Mouse (Mus musculus): ENCODE results near the gene Med11. TPM values are rescaled to one million over a fixed set of nuclear protein-coding genes. Genes with fewer than 3 reads are reported as not detected.
"Not testable (repeated sequence)": the region's sequence is repeated elsewhere in the genome, so short reads cannot be mapped to it uniquely, and the experiment has no call there.

Med11 gene
- polyA plus RNA-seq (2015; fragmentation: Nextera tagmentation; extraction: Ambion mirVana) = 36.1 and 40.6 TPM in 2 replicates

GRCm38 (mm10) chr11:70451797-70452498 lies at the start of gene Med11:
TSS of gene Med11 (plus strand) at chr11:70451919.
- Histone ChIP-seq H3K4me2 (peak within 1 kb of the TSS; percentile 76), H3K9me3 (no peaks in the 10 kb centered on the region), H3K27me3 (replicated peaks) (no peaks in the 10 kb centered on the region), H3K4me1 (peaks cover 6% of the 10 kb centered on the region; the same call in 1 of the 2 replicates), H3K4me3 (replicated peaks) (peak within 1 kb of the TSS; percentile 69), H3K9ac (peak within 1 kb of the TSS; percentile 67), H3K36me3 (no peaks in the 10 kb centered on the region), H3K27ac (peak within 1 kb of the TSS; percentile 98)
- under 1% methylated on average over 46 of the region's 46 CpGs for whole genome bisulfite sequencing
- ATAC-seq (ENCODE audit: insufficient read depth, low FRiP score, low read depth) = peak; percentile 98

GRCm38 (mm10) chr11:70403598-70403997 lies 48.1 kb upstream of the Med11 start:
- no peak overlapping the region for H3K4me3 ChIP-seq (replicated peaks)
- ATAC-seq (ENCODE audit: insufficient read depth, low FRiP score, low read depth) = peak; percentile 72
- H3K9ac ChIP-seq = no peak overlapping the region
- no peaks in the 10 kb centered on the region for H3K9me3 ChIP-seq
- peak overlapping the region; percentile 52; the same call in 1 of the 2 replicates for H3K27ac ChIP-seq
- H3K4me1 ChIP-seq = peaks cover 10% of the 10 kb centered on the region
- no peak overlapping the region for H3K4me2 ChIP-seq
- H3K27me3 ChIP-seq (replicated peaks) = no peaks in the 10 kb centered on the region
- peaks cover 27% of the 10 kb centered on the region for H3K36me3 ChIP-seq
- 42% methylated on average over 2 of the region's 2 CpGs for WGBS

- Histone ChIP-seq H3K4me3 (replicated peaks) (peak within 1 kb of the TSS; percentile 76), H3K36me3 (0 out of 2 replicates have a peak, but pooled peaks cover 4% of the 10 kb centered on the region), H3K27ac (peak within 1 kb of the TSS; percentile 65; the same call in 1 of the 2 replicates), H3K27me3 (replicated peaks) (no peaks in the 10 kb centered on the region), H3K9ac (peak within 1 kb of the TSS; percentile 87), H3K9me3 (no peaks in the 10 kb centered on the region), H3K4me1 (peaks cover 20% of the 10 kb centered on the region), H3K4me2 (peak within 1 kb of the TSS; percentile 83)
- peak; percentile 97 for ATAC-seq (ENCODE audit: insufficient read depth, low FRiP score, low read depth)
- under 1% methylated on average over 59 of the region's 59 CpGs for WGBS
Observed at GRCm38 (mm10) chr11:70409594-70410296, 42.0 kb upstream of the Med11 start, which contains the start of gene Pelp1. TSS of gene Pelp1 (minus strand) at chr11:70410031.

- 59% methylated on average over 6 of the region's 6 CpGs for WGBS
- H3K4me2 ChIP-seq = peak overlapping the region; percentile 83
- peak overlapping the region; percentile 76 for H3K4me3 ChIP-seq (replicated peaks)
- H3K36me3 ChIP-seq = 0 out of 2 replicates have a peak, but pooled peaks cover 4% of the 10 kb centered on the region
- no peaks in the 10 kb centered on the region for H3K9me3 ChIP-seq
- 0 out of 2 replicates have a peak, but pooled peaks have one; percentile 2 for ATAC-seq (ENCODE audit: insufficient read depth, low FRiP score, low read depth)
- H3K27ac ChIP-seq = peak overlapping the region; percentile 65; the same call in 1 of the 2 replicates
- H3K4me1 ChIP-seq = peaks cover 20% of the 10 kb centered on the region
- H3K9ac ChIP-seq = no peak overlapping the region
- no peaks in the 10 kb centered on the region for H3K27me3 ChIP-seq (replicated peaks)
Observed at GRCm38 (mm10) chr11:70410297-70410643, 41.4 kb upstream of the Med11 start.

- Histone ChIP-seq H3K27me3 (replicated peaks) (no peaks in the 10 kb centered on the region), H3K4me3 (replicated peaks) (no peak overlapping the region), H3K36me3 (no peaks in the 10 kb centered on the region), H3K9me3 (no peaks in the 10 kb centered on the region), H3K9ac (no peak overlapping the region), H3K4me1 (peaks cover 20% of the 10 kb centered on the region), H3K4me2 (no peak overlapping the region), H3K27ac (no peak overlapping the region)
- 77% methylated on average over 5 of the region's 5 CpGs for WGBS
- ATAC-seq (ENCODE audit: insufficient read depth, low FRiP score, low read depth) = no peak
Observed at GRCm38 (mm10) chr11:70412591-70412990, 39.1 kb upstream of the Med11 start.

- 6% methylated on average over 3 of the region's 3 CpGs for WGBS
- no peak for ATAC-seq (ENCODE audit: insufficient read depth, low FRiP score, low read depth)
- H3K9me3 ChIP-seq = no peaks in the 10 kb centered on the region
- no peak overlapping the region for H3K4me2 ChIP-seq
- no peaks in the 10 kb centered on the region for H3K27me3 ChIP-seq (replicated peaks)
- no peaks in the 10 kb centered on the region for H3K36me3 ChIP-seq
- H3K27ac ChIP-seq = no peak overlapping the region
- H3K9ac ChIP-seq = no peak overlapping the region
- H3K4me1 ChIP-seq = peaks cover 6% of the 10 kb centered on the region
- H3K4me3 ChIP-seq (replicated peaks) = no peak overlapping the region
Observed at GRCm38 (mm10) chr11:70413961-70414360, 37.8 kb upstream of the Med11 start.

GRCm38 (mm10) chr11:70418199-70418598 lies 33.5 kb upstream of the Med11 start:
- H3K27ac ChIP-seq = no peak overlapping the region
- H3K4me2 ChIP-seq = no peak overlapping the region
- no peak overlapping the region for H3K4me3 ChIP-seq (replicated peaks)
- no peaks in the 10 kb centered on the region for H3K36me3 ChIP-seq
- H3K27me3 ChIP-seq (replicated peaks) = no peaks in the 10 kb centered on the region
- no peaks in the 10 kb centered on the region for H3K4me1 ChIP-seq
- H3K9ac ChIP-seq = no peak overlapping the region
- H3K9me3 ChIP-seq = no peaks in the 10 kb centered on the region
- no peak for ATAC-seq (ENCODE audit: insufficient read depth, low FRiP score, low read depth)
- WGBS = 60% methylated on average over 4 of the region's 4 CpGs

- no peaks in the 10 kb centered on the region for H3K4me1 ChIP-seq
- no peaks in the 10 kb centered on the region for H3K36me3 ChIP-seq
- H3K4me3 ChIP-seq (replicated peaks) = no peak overlapping the region
- no peak for ATAC-seq (ENCODE audit: insufficient read depth, low FRiP score, low read depth)
- H3K27ac ChIP-seq = no peak overlapping the region
- no peak overlapping the region for H3K4me2 ChIP-seq
- no peaks in the 10 kb centered on the region for H3K27me3 ChIP-seq (replicated peaks)
- H3K9me3 ChIP-seq = no peaks in the 10 kb centered on the region
- H3K9ac ChIP-seq = no peak overlapping the region
- WGBS = 28% methylated on average over 5 of the region's 5 CpGs
Observed at GRCm38 (mm10) chr11:70419486-70419885, 32.2 kb upstream of the Med11 start.

- H3K9ac ChIP-seq; H3K27ac ChIP-seq; H3K9me3 ChIP-seq; H3K4me2 ChIP-seq; H3K4me3 ChIP-seq (replicated peaks); H3K36me3 ChIP-seq; ATAC-seq (ENCODE audit: insufficient read depth, low FRiP score, low read depth); H3K4me1 ChIP-seq; H3K27me3 ChIP-seq (replicated peaks): not testable (repeated sequence)
- 73% methylated on average over 6 of the region's 6 CpGs for WGBS
Observed at GRCm38 (mm10) chr11:70426598-70426997, 25.1 kb upstream of the Med11 start.

GRCm38 (mm10) chr11:70431574-70431973 lies 20.1 kb upstream of the Med11 start:
- no peak for ATAC-seq (ENCODE audit: insufficient read depth, low FRiP score, low read depth)
- WGBS = 30% methylated on average over 5 of the region's 5 CpGs
- Histone ChIP-seq H3K36me3 (no peaks in the 10 kb centered on the region), H3K4me2 (peak overlapping the region; percentile 72; the same call in 1 of the 2 replicates), H3K4me3 (replicated peaks) (peak overlapping the region; percentile 1; the same call in 1 of the 2 replicates), H3K4me1 (peaks cover 7% of the 10 kb centered on the region), H3K27ac (peak overlapping the region; percentile 31; the same call in 1 of the 2 replicates), H3K9me3 (no peaks in the 10 kb centered on the region), H3K27me3 (replicated peaks) (no peaks in the 10 kb centered on the region), H3K9ac (no peak overlapping the region)

- ATAC-seq (ENCODE audit: insufficient read depth, low FRiP score, low read depth) = peak; percentile 95
- Histone ChIP-seq H3K27me3 (replicated peaks) (no peaks in the 10 kb centered on the region), H3K27ac (peak within 1 kb of the TSS; percentile 76), H3K4me1 (peaks cover 7% of the 10 kb centered on the region), H3K4me3 (replicated peaks) (peak within 1 kb of the TSS; percentile 65), H3K36me3 (no peaks in the 10 kb centered on the region), H3K9me3 (no peaks in the 10 kb centered on the region), H3K9ac (peak within 1 kb of the TSS; percentile 66), H3K4me2 (peak within 1 kb of the TSS; percentile 72)
- under 1% methylated on average over 74 of the region's 75 CpGs for WGBS
Observed at GRCm38 (mm10) chr11:70432048-70432894, 19.4 kb upstream of the Med11 start, which contains the start of gene Arrb2. TSS of gene Arrb2 (plus strand) at chr11:70432635.

Data from stomach, embryonic 15.5 days (tissue).